Mouse (Mus musculus) urinary bladder, adult 2 months (tissue): ENCODE data around the gene Casp4. TPM values are rescaled to one million over a fixed set of nuclear protein-coding genes. Genes with fewer than 3 reads are reported as not detected.

Experiments
- DNase-seq: peaks from one replicate; pipeline ENCODE4 v3.0.0; 2022; ENCODE audit warnings: low spot score
- polyA plus RNA-seq: library from polyadenylated mRNA; depleted of rRNA; stranded (reverse); fragments of >200 nt; gene quantifications from 2 replicates; pipeline ENCODE4 v1.2.3, GENCODE M21; 2012; rRNA removed

Gene Casp4
- polyA plus RNA-seq, result 15.7 and 16.0 TPM in 2 replicates

DNA sequence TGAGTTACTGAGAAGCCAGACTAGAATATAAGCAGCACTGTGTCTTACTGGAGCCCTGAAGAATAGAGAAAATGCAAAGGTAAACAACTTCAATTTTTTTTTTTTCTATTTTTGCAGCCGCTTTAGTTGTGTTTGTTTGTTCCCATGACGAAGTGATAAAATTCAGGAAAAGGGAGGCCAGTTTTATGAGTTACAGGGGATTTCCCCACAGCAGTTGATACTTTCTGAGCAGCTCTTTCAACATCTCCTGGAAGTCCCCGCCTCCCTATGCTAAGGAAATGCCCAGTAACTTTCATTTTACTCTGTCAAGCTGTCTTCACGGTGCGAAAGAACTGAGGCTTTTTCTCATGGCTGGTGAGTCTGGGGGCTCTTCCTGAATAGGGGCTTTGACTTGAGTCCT is at the start of gene Casp4:
Gene Casp4 (plus strand): TSS at position 268 of the 400 bp plus-strand sequence.
- DNase-seq, result no peak

DNA sequence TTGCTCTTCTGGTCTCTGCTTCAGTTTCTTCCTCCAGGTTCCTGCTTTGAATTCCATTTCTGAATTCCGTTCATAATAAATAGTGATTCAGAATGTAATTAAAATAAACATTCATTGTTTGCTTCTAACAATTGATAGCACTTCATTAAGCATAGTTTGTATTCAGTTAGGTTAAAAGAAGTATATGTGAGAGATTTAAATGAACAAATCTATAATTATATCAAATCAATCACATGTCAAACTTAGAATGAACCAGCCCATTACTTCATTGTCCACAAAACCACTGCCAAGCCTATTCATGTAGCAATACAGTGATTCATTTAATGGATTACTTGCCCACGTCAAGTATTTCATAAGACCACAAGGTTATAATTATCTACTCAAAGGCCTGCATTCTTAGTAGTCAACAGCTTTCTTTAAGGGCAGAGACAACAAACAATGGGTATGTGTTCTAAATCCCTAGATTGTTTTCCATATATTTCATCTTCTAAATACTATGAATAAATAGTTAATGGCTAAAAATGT is 44.6 kb upstream of the Casp4 start:
- no peak for DNase-seq

DNA sequence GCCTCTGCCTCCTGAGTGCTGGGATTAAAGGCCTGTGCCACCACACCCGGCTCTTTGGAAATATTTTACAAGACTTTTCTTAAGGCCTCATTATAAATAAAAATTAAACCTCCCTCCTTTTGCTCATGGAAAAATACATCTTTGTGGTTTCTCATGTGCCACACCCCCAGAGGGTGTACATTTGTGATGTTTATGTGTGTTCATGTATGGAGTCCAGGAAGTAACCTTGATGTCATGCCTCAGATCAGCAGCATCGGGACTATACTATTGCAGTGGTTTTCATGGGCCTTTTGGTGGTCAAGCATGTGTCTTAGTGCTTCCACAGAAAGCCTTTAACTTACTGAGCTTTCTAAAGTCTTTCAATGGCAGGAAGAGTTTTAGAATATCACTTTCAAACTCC is 38.4 kb upstream of the Casp4 start:
- DNase-seq, result no peak

DNA sequence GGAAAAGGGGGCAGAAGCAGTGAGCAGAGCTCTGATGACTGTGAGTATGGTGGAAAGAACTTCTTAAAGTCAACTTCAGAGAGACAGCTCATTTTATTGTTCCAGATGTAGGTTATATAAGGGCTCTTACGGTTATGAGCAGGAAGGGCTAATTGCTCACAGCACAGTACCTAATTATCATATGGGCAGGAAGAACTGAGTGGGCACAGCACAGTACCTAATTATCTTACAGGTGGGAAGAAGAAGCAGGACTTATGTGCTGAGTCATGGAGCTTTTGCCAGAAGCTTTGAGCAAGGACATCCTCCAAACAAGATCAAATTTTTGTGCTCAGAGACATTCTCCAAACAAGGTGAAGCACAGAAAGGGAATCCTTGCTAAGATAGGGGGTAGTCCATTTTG is 37.7 kb upstream of the Casp4 start:
- no peak for DNase-seq

DNA sequence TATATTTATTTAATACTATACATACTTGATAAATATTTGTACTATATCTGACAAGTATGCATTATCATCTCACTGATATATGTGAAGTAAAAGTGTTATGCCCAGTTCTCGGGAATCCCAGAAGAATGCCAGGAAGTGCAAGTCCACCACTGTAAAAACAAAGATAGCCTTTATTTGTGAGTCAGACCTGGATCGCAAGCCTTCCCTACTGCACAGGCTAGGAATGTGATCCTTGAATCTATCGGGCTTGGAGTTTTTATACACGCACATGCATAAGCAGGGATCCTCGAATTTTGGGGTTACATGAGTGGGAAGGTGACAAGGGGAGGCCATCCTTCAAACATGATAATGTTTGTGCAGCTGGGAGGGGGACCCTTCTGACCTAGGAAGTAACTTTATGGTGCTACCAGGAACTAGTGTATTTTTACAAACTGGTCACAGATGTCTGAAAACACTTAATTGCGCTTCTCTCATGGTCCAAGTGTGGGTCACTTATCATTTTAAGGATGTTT is 37.2 kb upstream of the Casp4 start:
- DNase-seq, result no peak

DNA sequence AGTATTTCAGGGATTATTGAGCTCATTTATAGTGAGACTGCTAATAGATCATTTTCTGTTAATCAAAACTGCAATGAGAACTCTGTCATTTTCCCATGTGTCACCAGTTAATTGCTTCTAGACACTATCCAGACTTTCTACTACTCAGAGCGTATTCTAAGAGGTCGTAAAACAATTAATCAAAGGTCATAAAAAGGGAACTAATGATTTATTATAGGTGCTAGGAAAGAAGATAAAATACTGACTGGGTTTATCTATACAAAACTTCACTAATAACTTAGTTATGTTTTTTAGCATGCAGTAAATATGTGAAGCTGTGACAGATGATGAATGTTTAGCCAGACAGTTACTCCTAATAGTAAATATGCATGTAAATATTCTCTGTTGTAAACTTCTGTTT is 22.6 kb upstream of the Casp4 start:
- no peak for DNase-seq

DNA sequence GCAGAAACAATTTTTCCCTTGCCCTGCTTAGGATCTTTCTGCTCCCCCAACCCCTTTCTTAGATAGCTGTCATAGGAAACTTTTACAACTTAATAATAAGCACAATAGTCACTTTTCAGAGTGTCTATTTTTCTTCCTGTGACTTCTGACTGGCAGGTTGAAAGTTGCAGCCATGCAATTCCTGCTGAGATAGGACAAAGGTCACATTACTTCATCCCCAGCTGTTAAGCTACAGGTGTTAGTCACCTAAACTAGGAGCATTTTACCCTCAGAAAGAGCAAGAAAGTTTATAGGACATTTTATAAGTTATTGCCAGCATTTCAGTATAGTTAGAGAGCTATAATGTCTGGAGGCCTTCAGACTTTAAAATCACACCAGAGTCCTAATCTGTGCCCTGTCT is 22.0 kb upstream of the Casp4 start:
- no peak for DNase-seq

DNA sequence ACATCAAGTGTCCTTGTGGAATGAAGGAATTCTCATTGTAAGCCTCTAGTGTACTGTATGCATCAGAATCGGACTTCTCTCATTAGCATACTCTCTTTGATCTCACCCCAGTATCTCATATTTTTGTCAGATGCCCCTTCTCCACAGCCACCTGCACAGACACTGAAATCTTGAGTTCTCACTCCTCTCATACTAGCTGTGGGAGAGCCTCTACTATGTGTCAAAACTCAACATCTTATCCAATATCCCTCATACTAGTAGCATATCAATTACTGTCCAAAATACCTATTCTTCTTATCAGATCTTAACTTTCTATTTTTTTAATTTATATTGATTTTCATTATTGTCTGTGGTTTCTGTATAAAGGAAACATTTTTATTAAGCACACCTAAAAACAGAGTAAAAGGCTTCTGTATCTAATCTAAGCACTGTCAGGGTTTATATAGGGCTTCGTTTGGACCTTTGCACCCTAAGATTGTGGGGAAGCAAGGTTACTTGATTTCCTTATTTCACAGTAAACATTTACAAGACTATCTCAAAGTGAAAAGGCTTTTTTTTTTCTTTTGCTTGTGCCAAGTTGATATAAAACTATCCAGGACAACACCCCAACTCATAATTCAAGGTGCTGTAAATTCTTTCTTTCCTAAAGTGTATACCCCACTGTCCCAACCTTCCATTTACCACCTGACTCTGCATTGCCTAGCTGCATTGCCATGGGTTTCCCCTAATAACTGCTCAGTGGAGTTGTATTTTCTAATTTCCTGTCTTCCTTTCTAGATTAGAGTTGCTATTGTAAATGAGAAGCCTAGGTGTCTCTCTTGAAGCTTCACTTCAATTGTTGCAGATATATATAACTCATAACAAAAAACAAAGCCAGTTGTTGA is 12.0 kb upstream of the Casp4 start:
- no peak for DNase-seq

DNA sequence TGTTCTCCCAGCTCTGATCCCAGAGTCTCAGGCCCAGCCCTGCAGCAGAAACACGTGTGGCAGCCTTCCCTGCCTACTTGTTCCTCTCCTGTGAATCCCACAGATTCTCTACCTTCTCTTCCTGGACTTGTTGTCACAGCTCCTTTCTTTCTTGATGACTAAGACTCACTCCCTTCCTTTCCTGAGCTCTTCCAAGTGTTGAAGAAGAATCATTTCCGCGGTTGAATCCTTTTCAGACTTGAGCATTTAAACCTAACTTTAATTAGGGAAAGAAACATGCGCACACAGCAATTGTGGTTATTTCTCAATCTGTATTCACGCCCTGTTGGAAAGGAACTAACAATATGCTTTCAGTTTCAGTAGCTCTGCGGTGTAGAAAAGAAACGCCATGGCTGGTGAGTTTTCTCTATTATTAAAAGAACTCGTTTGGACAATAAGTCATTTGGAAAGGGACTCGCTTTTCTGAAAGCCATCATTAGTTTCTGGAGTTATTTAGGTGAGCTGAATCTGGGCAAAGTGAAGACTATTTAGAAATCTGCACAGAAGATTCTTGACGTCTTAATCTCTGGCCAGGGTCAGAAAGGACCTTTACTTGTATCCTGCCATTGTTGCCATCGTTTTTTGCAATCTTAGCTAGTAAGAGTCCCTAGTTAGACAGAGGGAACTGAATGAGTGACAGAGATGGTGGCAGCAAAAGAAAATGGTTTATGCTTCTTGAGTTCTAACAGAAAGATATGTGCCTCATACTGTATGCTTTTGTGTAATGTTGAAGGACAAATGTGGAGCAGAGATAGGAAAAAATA is 10.1 kb upstream of the Casp4 start, which contains the start of gene Casp1:
Gene Casp1 (plus strand): TSS at position 189 of the 803 bp plus-strand sequence.
- no peak for DNase-seq

DNA sequence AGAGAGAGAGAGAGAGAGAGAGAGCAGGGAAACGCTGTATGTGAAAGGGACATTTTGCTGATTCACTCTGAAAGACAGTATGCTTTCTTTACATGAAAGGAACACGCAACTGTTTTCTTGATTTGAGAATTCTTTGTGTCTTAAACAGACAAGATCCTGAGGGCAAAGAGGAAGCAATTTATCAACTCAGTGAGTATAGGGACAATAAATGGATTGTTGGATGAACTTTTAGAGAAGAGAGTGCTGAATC is 9.6 kb upstream of the Casp4 start:
- DNase-seq, result no peak

DNA sequence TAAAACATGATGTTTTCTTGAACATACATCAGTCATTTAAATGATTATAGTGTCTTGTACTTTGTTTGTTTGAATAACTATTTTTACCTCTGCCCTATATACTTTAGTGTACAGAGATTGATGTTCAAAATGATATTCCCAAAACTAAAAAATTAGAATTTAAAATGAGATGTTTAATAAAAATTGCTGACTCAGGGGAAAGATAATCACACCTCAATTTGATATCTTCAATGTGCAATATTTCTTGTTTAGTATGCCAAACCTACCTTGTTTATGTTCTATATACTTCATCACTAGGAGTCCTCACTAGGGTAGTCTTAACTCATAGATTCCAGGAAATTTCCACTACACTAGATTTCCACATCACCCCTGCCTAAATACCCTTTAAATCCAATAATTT is 1.5 kb downstream of the Casp4 start:
- no peak for DNase-seq

DNA sequence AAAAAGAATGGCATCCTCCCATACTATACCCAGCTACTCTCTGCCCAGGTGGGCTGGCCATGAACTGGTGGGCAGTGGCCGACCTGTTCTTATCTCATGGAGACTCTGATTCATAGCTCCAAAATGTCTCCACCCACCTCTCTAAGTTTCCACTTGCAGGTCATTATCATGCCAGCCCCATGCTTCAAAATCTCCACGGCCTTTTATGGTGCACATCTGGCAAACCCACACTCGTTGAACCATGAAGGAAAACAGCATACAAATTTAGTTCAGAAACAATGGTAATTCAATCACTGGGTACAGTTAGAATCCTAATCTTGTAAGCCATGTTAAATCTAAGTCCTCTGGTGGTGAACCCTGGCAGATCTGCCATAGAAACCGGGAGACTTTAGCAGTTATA is 2.8 kb downstream of the Casp4 start:
- no peak for DNase-seq

DNA sequence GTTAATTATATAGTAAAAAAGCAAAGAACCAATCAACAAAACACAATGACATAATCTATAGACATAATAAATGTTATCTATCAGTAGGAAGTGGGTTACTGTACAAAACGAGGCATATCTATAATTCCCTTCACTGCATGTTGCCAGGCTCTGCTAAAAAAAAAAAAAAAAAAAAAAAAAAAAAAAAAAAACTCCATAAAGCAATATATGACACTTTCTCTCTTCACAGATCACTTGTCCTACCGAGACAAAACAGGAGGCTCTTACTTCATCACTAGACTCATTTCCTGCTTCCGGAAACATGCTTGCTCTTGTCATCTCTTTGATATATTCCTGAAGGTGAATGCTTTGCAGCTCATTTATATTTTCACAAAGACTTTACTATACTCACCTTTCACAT is 19.6 kb downstream of the Casp4 start:
- no peak for DNase-seq

DNA sequence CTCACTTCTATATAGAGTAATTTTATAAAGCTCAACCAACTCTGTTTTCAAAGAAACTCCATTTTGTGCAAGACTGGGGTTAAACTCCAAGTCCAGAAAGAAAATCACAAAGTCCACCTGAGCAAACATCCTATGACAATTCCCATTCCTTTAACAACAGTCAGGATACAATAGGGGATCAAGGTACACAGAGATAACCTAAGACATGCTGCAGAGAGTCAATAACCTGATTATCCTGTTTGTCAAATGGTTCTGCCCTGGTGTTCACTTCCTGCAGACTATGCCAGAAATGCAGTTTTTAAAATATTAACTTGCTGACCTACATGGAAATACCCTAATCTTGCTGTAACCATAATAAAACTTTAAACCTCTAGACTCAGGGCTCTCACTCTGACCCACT is 23.8 kb downstream of the Casp4 start:
- DNase-seq, result no peak

DNA sequence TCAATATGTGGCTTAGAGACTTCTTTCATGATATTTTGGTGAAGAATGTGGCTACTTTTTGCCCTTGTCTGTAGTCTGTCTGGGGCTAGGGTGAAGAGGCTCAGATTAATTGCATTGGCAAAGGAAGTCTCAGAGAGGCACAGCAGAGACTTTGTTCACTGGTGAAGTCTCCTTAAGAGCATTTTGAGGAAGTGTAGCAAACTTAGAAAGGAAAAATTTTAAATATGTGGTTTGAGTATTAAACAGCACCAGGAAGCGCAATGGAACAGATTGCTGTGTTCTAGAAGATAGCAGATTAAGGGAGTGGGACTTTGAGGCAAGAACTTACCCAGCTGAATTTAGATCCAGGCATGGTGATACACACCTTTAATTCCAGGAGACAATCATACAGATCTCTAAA is 24.8 kb downstream of the Casp4 start:
- no peak for DNase-seq

DNA sequence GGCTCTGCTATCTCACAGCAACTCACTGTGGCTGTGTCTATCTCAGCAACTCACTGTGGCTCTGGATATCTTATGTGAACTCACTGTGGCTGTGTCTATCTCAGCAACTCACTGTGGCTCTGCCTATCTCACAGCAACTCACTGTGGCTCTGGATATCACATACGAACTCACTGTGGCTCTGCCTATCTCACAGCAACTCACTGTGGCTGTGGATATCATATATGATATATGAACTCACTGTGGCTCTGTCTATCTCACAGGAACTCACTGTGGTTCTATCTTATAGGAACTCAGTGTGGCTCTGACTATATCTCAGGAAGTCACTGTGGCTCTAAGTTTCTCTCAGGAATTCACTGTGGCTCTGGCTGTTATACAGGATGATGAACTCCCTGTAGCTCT is 34.5 kb downstream of the Casp4 start:
- no peak for DNase-seq

DNA sequence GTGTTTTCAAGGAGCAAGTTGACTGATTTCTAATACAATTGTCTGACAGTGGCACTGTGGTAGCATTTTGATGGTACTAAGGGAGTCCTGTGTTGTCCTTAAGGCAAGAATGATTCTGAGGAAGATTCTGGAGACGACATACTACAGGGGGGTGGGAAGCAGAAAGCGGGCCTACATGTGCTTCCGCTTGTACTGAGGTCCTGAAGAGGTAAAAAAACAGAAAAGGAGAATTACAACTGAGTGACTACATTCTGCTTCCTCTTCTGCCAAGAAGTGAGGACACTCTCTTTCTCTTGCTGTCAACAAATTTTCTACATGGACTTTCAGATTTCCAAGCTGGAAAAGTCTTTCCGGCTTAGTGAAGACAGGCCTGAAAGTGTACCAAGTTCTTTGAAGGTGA is 35.5 kb downstream of the Casp4 start:
- no peak for DNase-seq

DNA sequence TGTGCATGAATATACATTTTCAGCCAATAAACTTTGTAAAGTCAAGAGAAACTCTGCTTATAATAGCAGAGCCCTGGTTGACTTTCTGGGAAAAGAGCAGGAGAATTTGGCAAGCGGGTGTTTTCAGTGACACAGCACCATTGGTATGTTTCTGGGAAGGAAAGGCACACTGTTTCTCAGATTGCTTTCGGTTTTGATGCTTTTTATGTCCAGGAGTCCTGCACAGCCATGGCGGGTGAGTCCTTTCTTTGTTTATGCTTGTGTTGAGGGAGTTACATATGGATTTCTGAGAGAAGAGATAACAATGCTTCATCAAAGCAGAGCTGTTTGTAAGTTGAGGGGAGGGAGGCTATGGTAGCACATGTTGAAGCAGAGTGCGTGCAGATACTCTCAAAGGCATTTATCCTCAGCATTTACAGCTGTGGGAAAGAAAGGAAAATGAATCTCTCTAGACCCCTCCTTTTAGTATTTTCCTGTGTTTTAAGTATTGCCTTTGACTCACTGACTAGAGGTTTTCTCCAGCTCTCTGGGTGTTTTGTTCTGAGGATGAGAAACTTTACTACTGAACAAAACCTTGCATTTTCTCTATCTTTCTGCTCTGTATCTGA is 36.8 kb downstream of the Casp4 start, which contains the start of gene Casp12:
Gene Casp12 (plus strand): TSS at position 140 of the 608 bp plus-strand sequence.
- no peak for DNase-seq

DNA sequence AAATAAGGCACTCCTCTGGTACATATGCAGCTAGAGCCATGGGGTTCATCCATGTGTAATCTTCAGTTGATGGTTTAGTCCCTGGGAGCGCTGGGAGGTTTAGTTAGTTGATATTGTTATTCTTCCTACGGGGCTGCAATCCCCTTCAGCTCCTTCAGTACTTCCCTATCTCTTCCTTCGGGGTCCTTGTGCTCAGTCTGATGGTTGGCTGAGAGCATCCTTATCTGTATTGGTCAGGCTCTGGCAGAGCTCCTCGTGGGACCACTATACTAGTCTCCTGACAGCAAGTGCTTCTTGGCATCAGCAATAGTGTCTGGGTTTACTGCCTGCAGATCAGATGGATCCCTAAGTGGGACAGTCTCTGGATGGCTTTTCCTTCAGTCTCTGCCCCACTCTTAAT is 38.8 kb downstream of the Casp4 start:
- no peak for DNase-seq

DNA sequence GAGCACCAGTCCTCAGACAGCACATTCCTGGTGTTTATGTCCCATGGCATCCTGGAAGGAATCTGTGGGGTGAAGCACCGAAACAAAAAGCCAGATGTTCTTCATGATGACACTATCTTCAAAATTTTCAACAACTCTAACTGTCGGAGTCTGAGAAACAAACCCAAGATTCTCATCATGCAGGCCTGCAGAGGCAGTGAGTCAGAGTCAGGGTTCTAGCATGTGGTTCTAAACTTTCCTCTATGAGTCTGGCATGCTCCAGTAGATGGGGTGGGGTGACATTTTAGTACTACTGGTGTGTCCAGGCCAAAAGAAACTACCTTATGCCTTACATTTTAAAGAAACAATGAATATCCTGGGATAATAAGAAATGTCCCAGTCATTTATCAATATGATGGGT is 45.0 kb downstream of the Casp4 start:
- DNase-seq, result no peak

DNA sequence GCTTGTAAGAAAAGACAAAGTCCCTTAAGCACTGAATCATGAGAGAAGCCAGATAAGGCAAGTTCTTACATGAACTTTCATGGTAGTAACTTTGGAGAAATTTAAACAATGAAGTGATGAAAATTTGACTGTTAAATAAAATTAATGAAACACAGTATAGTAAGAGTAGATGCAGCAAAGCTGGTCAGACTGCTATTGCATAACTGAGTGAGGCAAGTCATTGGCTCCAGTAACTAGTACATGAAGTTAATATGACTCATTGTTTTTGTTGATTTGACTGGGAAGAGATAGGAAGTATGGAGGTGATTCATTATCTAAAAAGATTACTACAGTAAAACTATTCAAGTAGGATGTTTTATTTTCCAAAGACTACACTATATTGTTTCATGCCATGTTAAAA is 48.2 kb downstream of the Casp4 start:
- no peak for DNase-seq
